Mouse (Mus musculus) limb, embryonic 14.5 days (tissue): ENCODE results near the gene Poglut1. TPM values are rescaled to one million over a fixed set of nuclear protein-coding genes. Genes with fewer than 3 reads are reported as not detected.

Experiments used
- ATAC-seq: fragments of 200-750 bp; cut with Nextera tagmentation; 2 replicates; pipeline ENCODE4 v1.8.0; 2017; ENCODE audit warnings: low read depth, moderate number of reproducible peaks, moderate TSS enrichment; ENCODE audit not compliant: low FRiP score
- DNase-seq: peaks from one replicate; pipeline ENCODE4 v3.0.0-alpha.2; 2015; ENCODE audit warnings: low spot score
- H3K27ac ChIP-seq: fragments of 300-500 bp; sonication (generic); replicated peaks from 2 replicates; pipeline ENCODE4 v1.5.1; 2014; ENCODE audit warnings: low read depth, mild to moderate bottlenecking, low read length, moderate library complexity, mixed read lengths
- H3K27me3 ChIP-seq: fragments of 300-500 bp; sonication (generic); 2 replicates; pipeline ENCODE4 v1.6.1; 2014; ENCODE audit warnings: low read length, mixed read lengths; ENCODE audit not compliant: control insufficient read depth, insufficient read depth
- H3K36me3 ChIP-seq: fragments of 300-500 bp; sonication (generic); 2 replicates; pipeline ENCODE4 v1.6.1; 2014; ENCODE audit warnings: mild to moderate bottlenecking, low read length, moderate library complexity, mixed read lengths; ENCODE audit not compliant: control insufficient read depth, insufficient read depth
- H3K4me1 ChIP-seq: fragments of 300-500 bp; sonication (generic); 2 replicates; pipeline ENCODE4 v1.6.1; 2014; ENCODE audit warnings: antibody characterized with exemption, low read length, mixed read lengths; ENCODE audit not compliant: control insufficient read depth, insufficient read depth
- H3K4me2 ChIP-seq: fragments of 300-500 bp; sonication (generic); replicated peaks from 2 replicates; pipeline ENCODE4 v1.6.1; 2014; ENCODE audit warnings: low read depth, mild to moderate bottlenecking, low read length, moderate library complexity; ENCODE audit not compliant: severe bottlenecking
- H3K4me3 ChIP-seq: fragments of 300-500 bp; sonication (generic); replicated peaks from 2 replicates; pipeline ENCODE4 v1.5.1; 2014; ENCODE audit warnings: low read length
- H3K9ac ChIP-seq: fragments of 300-500 bp; sonication (generic); 2 replicates; pipeline ENCODE4 v1.6.1; 2014; ENCODE audit warnings: mild to moderate bottlenecking, low read depth, low read length, moderate library complexity; ENCODE audit not compliant: severe bottlenecking
- H3K9me3 ChIP-seq: fragments of 300-500 bp; sonication (generic); 2 replicates; pipeline ENCODE4 v1.6.1; 2016; ENCODE audit warnings: low read length; ENCODE audit not compliant: control insufficient read depth
- POLR2A ChIP-seq: fragments of 200-500 bp; IDR thresholded peaks from 2 replicates; pipeline ENCODE4 v1.8.0; 2012; ENCODE audit warnings: inconsistent platforms, mild to moderate bottlenecking, moderate library complexity, borderline replicate concordance; ENCODE audit not compliant: insufficient read depth, insufficient read length; ENCODE audit errors: extremely low read depth
- WGBS: fragments of 180-500 bp; shearing (Covaris S2); extraction: QIAGEN DNeasy Blood & Tissue Kit; methylation state at CpG from one replicate; pipeline ENCODE4 v1.1.7; 2014; 5-methylcytosine and 5-hydroxymethylcytosine counted together
- polyA plus RNA-seq, 2 experiments: library from polyadenylated mRNA; depleted of rRNA in 1 of 2; stranded (reverse) in 1 of 2; unstranded in 1 of 2; fragments of >200 nt; fragmentation: Nextera tagmentation in 1 of 2; extraction: Ambion mirVana in 1 of 2; gene quantifications; 2 replicates each; pipeline versions ENCODE4 v1.2.1 to v1.2.3; 2012 to 2014

Gene Poglut1
- polyA plus RNA-seq, 2 experiments = 59.0 to 59.3 TPM

- H3K9ac ChIP-seq = peak overlapping the region; percentile 54
- H3K36me3 ChIP-seq = no peaks in the 10 kb centered on the region
- 0 out of 2 replicates have a peak, but pooled peaks have one; percentile 31 for TF ChIP-seq POLR2A
- no peaks in the 10 kb centered on the region for H3K9me3 ChIP-seq
- DNase-seq (peak; percentile 45), ATAC-seq (peak; percentile 47; the same call in 1 of the 2 replicates)
- peak overlapping the region; percentile 76 for H3K4me2 ChIP-seq
- no peaks in the 10 kb centered on the region for H3K4me1 ChIP-seq
- no peaks in the 10 kb centered on the region for H3K27me3 ChIP-seq
- WGBS = 8% methylated on average over 34 of the region's 34 CpGs
- H3K4me3 ChIP-seq = peak overlapping the region; percentile 37
- H3K27ac ChIP-seq = peak overlapping the region; percentile 41; the same call in 1 of the 2 replicates
Observed at GRCm38 (mm10) chr16:38476312-38477240, 73.5 kb downstream of the Poglut1 start.

DNA sequence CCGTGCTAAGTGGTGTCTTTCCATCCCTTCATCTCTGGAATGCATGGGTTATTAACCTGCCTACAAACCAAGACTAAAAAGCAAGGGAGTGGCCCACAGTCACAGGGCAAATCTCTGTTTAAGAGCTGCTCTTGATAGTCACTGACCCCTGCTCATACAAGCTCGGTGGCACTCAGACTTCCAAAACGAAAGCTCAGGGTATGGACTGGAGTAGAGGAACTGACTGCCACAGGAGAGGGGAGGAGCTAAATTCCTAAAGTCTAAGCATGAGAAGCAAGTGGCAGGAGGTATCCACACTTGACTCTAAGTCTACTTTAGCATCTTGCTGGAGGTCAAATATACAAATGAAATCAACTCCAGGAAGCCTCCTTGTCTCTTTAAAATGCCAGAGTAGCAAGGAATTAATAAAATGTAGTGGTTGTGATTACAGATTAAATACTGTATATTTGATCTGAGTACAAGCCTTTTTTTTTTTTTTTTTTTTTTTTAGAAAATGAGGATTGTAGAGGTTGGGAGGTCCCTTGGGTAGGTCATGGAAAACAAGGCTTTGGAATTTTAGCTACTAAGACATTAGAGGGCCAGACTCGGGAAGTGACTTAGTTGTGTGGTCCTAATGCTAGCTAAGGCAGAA, 74.3 kb downstream of the Poglut1 start:
- 52% methylated on average over 4 of the region's 4 CpGs for WGBS
- TF ChIP-seq POLR2A = no peak
- no peaks in the 10 kb centered on the region for H3K36me3 ChIP-seq
- H3K27me3 ChIP-seq = no peaks in the 10 kb centered on the region
- no peak overlapping the region for H3K27ac ChIP-seq
- H3K4me2 ChIP-seq = peak overlapping the region; percentile 76
- ATAC-seq (0 out of 2 replicates have a peak, but pooled peaks have one; percentile 19), DNase-seq (no peak)
- H3K9ac ChIP-seq = no peak overlapping the region; the same call in 1 of the 2 replicates
- H3K4me1 ChIP-seq = no peaks in the 10 kb centered on the region
- peak overlapping the region; percentile 37; the same call in 1 of the 2 replicates for H3K4me3 ChIP-seq
- H3K9me3 ChIP-seq = no peaks in the 10 kb centered on the region

Other genes with a start within 250 kb of the Poglut1 start
- gene Maats1, start 208.1 kb downstream of the Poglut1 start, polyA plus RNA-seq (2012; rRNA removed) = 0.03 and 0.10 TPM in 2 replicates
- 0.10 TPM in 1 of 2 replicates, not detected in the other for gene Maats1, start 208.1 kb downstream of the Poglut1 start, polyA plus RNA-seq (2014; fragmentation: Nextera tagmentation; extraction: Ambion mirVana)
- gene Cox17, start 203.3 kb downstream of the Poglut1 start, polyA plus RNA-seq (2012; rRNA removed) = 50.0 and 83.6 TPM in 2 replicates
- 107 and 124 TPM in 2 replicates for gene Cox17, start 203.3 kb downstream of the Poglut1 start, polyA plus RNA-seq (2014; fragmentation: Nextera tagmentation; extraction: Ambion mirVana)
- 0.78 TPM in 1 of 2 replicates, not detected in the other for gene Gm21987, start 203.2 kb downstream of the Poglut1 start, polyA plus RNA-seq (2012; rRNA removed)
- not detected in 2 replicates for gene Gm21987, start 203.2 kb downstream of the Poglut1 start, polyA plus RNA-seq (2014; fragmentation: Nextera tagmentation; extraction: Ambion mirVana)
- 4.6 and 6.0 TPM in 2 replicates for gene Popdc2, start 188.0 kb downstream of the Poglut1 start, polyA plus RNA-seq (2012; rRNA removed)
- gene Popdc2, start 188.0 kb downstream of the Poglut1 start, polyA plus RNA-seq (2014; fragmentation: Nextera tagmentation; extraction: Ambion mirVana) = 4.2 TPM in 2 replicates
- gene Pla1a, start 117.1 kb downstream of the Poglut1 start, polyA plus RNA-seq (2012; rRNA removed) = 0.85 and 1.1 TPM in 2 replicates
- 0.36 and 0.41 TPM in 2 replicates for gene Pla1a, start 117.1 kb downstream of the Poglut1 start, polyA plus RNA-seq (2014; fragmentation: Nextera tagmentation; extraction: Ambion mirVana)
- 69.5 and 70.1 TPM in 2 replicates for gene Adprh, start 97.6 kb downstream of the Poglut1 start, polyA plus RNA-seq (2012; rRNA removed)
- gene Adprh, start 97.6 kb downstream of the Poglut1 start, polyA plus RNA-seq (2014; fragmentation: Nextera tagmentation; extraction: Ambion mirVana) = 106 and 114 TPM in 2 replicates
- 0.36 and 0.45 TPM in 2 replicates for gene Cd80, start 94.7 kb downstream of the Poglut1 start, polyA plus RNA-seq (2012; rRNA removed)
- gene Cd80, start 94.7 kb downstream of the Poglut1 start, polyA plus RNA-seq (2014; fragmentation: Nextera tagmentation; extraction: Ambion mirVana) = 0.22 and 0.33 TPM in 2 replicates
- 15.5 and 17.0 TPM in 2 replicates for gene Timmdc1, start 27.6 kb downstream of the Poglut1 start, polyA plus RNA-seq (2012; rRNA removed)
- 20.9 and 21.2 TPM in 2 replicates for gene Timmdc1, start 27.6 kb downstream of the Poglut1 start, polyA plus RNA-seq (2014; fragmentation: Nextera tagmentation; extraction: Ambion mirVana)
- 309 and 389 TPM in 2 replicates for gene Tmem39a, start 8.4 kb upstream of the Poglut1 start, polyA plus RNA-seq (2012; rRNA removed)
- gene Tmem39a, start 8.4 kb upstream of the Poglut1 start, polyA plus RNA-seq (2014; fragmentation: Nextera tagmentation; extraction: Ambion mirVana) = 146 and 160 TPM in 2 replicates
- 15.0 and 15.3 TPM in 2 replicates for gene Arhgap31, start 163.0 kb upstream of the Poglut1 start, polyA plus RNA-seq (2012; rRNA removed)
- gene Arhgap31, start 163.0 kb upstream of the Poglut1 start, polyA plus RNA-seq (2014; fragmentation: Nextera tagmentation; extraction: Ambion mirVana) = 18.1 and 20.3 TPM in 2 replicates
- 17.7 and 18.7 TPM in 2 replicates for gene B4galt4, start 192.0 kb upstream of the Poglut1 start, polyA plus RNA-seq (2012; rRNA removed)
- 30.9 and 34.3 TPM in 2 replicates for gene B4galt4, start 192.0 kb upstream of the Poglut1 start, polyA plus RNA-seq (2014; fragmentation: Nextera tagmentation; extraction: Ambion mirVana)